Mouse (Mus musculus): ENCODE measurements at regions not wholly inside any gene's neighbourhood (a gene's known extent, or its start where the extent isn't known, plus 50 kb on each side); places are given as distances from the start of the nearest gene placed in this dataset.

- no peak for ATAC-seq (ENCODE audit: low FRiP score)
- no peak overlapping the region for H3K27ac ChIP-seq (ENCODE audit: low read depth, low read length)
- H3K4me3 ChIP-seq (ENCODE audit: low read depth, low read length), result no peak overlapping the region
- no peaks in the 10 kb centered on the region for H3K9me3 ChIP-seq (ENCODE audit: control insufficient read depth, low read length)
- 45% methylated on average over 2 of the region's 2 CpGs for WGBS
- no peak for DNase-seq (ENCODE audit: low spot score, missing footprints)
- H3K27me3 ChIP-seq (ENCODE audit: control insufficient read depth, insufficient read depth, low read length), result no peaks in the 10 kb centered on the region
- H3K4me2 ChIP-seq, result no peak overlapping the region
- no peaks in the 10 kb centered on the region; the same call in 1 of the 2 replicates for H3K4me1 ChIP-seq (ENCODE audit: control insufficient read depth, insufficient read depth, low read length)
- H3K9ac ChIP-seq (ENCODE audit: low read length), result no peak overlapping the region
- H3K36me3 ChIP-seq (ENCODE audit: control insufficient read depth, insufficient read depth, low read length), result no peaks in the 10 kb centered on the region
Observed at GRCm38 (mm10) chr3:114463267-114463666, 432.9 kb downstream of the Col11a1 start.

GRCm38 (mm10) chr3:114463714-114464545 lies 433.6 kb downstream of the Col11a1 start:
- H3K4me3 ChIP-seq (ENCODE audit: low read depth, low read length), result no peak overlapping the region
- H3K9me3 ChIP-seq (ENCODE audit: control insufficient read depth, low read length), result no peaks in the 10 kb centered on the region
- H3K27ac ChIP-seq (ENCODE audit: low read depth, low read length), result no peak overlapping the region
- no peaks in the 10 kb centered on the region for H3K27me3 ChIP-seq (ENCODE audit: control insufficient read depth, insufficient read depth, low read length)
- peak; percentile 82 for DNase-seq (ENCODE audit: low spot score, missing footprints)
- H3K4me1 ChIP-seq (ENCODE audit: control insufficient read depth, insufficient read depth, low read length), result no peaks in the 10 kb centered on the region; the same call in 1 of the 2 replicates
- no peaks in the 10 kb centered on the region for H3K36me3 ChIP-seq (ENCODE audit: control insufficient read depth, insufficient read depth, low read length)
- H3K4me2 ChIP-seq, result no peak overlapping the region
- ATAC-seq (ENCODE audit: low FRiP score), result peak; percentile 59; the same call in 1 of the 2 replicates
- 46% methylated on average over 5 of the region's 5 CpGs for WGBS
- H3K9ac ChIP-seq (ENCODE audit: low read length), result no peak overlapping the region

- H3K9me3 ChIP-seq (ENCODE audit: control insufficient read depth, low read length), result no peaks in the 10 kb centered on the region
- ATAC-seq (ENCODE audit: low FRiP score) (0 out of 2 replicates have a peak, but pooled peaks have one; percentile 65), DNase-seq (ENCODE audit: low spot score, missing footprints) (no peak)
- H3K4me1 ChIP-seq (ENCODE audit: control insufficient read depth, insufficient read depth, low read length), result no peaks in the 10 kb centered on the region; the same call in 1 of the 2 replicates
- H3K4me2 ChIP-seq, result no peak overlapping the region
- H3K36me3 ChIP-seq (ENCODE audit: control insufficient read depth, insufficient read depth, low read length), result no peaks in the 10 kb centered on the region
- no peak overlapping the region for H3K9ac ChIP-seq (ENCODE audit: low read length)
- H3K27me3 ChIP-seq (ENCODE audit: control insufficient read depth, insufficient read depth, low read length), result no peaks in the 10 kb centered on the region
- WGBS, result 67% methylated on average over 2 of the region's 2 CpGs
- no peak overlapping the region for H3K27ac ChIP-seq (ENCODE audit: low read depth, low read length)
- no peak overlapping the region for H3K4me3 ChIP-seq (ENCODE audit: low read depth, low read length)
Observed at GRCm38 (mm10) chr3:114464546-114464888, 434.2 kb downstream of the Col11a1 start.

GRCm38 (mm10) chr3:114483904-114484303 lies 420.0 kb upstream of the Olfm3 start:
- H3K4me1 ChIP-seq (ENCODE audit: control insufficient read depth, insufficient read depth, low read length), result no peaks in the 10 kb centered on the region
- DNase-seq (ENCODE audit: low spot score, missing footprints) (no peak), ATAC-seq (ENCODE audit: low FRiP score) (no peak)
- H3K9ac ChIP-seq (ENCODE audit: low read length), result no peak overlapping the region
- H3K36me3 ChIP-seq (ENCODE audit: control insufficient read depth, insufficient read depth, low read length), result no peaks in the 10 kb centered on the region
- 68% methylated on average over 2 of the region's 2 CpGs for WGBS
- H3K9me3 ChIP-seq (ENCODE audit: control insufficient read depth, low read length), result no peaks in the 10 kb centered on the region
- H3K27me3 ChIP-seq (ENCODE audit: control insufficient read depth, insufficient read depth, low read length), result no peaks in the 10 kb centered on the region
- no peak overlapping the region for H3K27ac ChIP-seq (ENCODE audit: low read depth, low read length)
- H3K4me2 ChIP-seq, result no peak overlapping the region
- H3K4me3 ChIP-seq (ENCODE audit: low read depth, low read length), result no peak overlapping the region

- ATAC-seq (ENCODE audit: low FRiP score) (no peak), DNase-seq (ENCODE audit: low spot score, missing footprints) (no peak)
- no peak overlapping the region for H3K27ac ChIP-seq (ENCODE audit: low read depth, low read length)
- no peak overlapping the region for H3K9ac ChIP-seq (ENCODE audit: low read length)
- H3K27me3 ChIP-seq (ENCODE audit: control insufficient read depth, insufficient read depth, low read length), result no peaks in the 10 kb centered on the region
- no peak overlapping the region for H3K4me3 ChIP-seq (ENCODE audit: low read depth, low read length)
- H3K4me2 ChIP-seq, result no peak overlapping the region
- H3K9me3 ChIP-seq (ENCODE audit: control insufficient read depth, low read length), result no peaks in the 10 kb centered on the region
- WGBS, result 85% methylated on average over 7 of the region's 7 CpGs
- H3K36me3 ChIP-seq (ENCODE audit: control insufficient read depth, insufficient read depth, low read length), result no peaks in the 10 kb centered on the region
- no peaks in the 10 kb centered on the region for H3K4me1 ChIP-seq (ENCODE audit: control insufficient read depth, insufficient read depth, low read length)
Observed at GRCm38 (mm10) chr3:114507690-114508332, 396.1 kb upstream of the Olfm3 start.

GRCm38 (mm10) chr3:114515233-114515632 lies 388.6 kb upstream of the Olfm3 start:
- Histone ChIP-seq H3K27ac (ENCODE audit: low read depth, low read length) (no peak overlapping the region), H3K4me3 (ENCODE audit: low read depth, low read length) (no peak overlapping the region), H3K9me3 (ENCODE audit: control insufficient read depth, low read length) (no peaks in the 10 kb centered on the region), H3K27me3 (ENCODE audit: control insufficient read depth, insufficient read depth, low read length) (no peaks in the 10 kb centered on the region), H3K4me1 (ENCODE audit: control insufficient read depth, insufficient read depth, low read length) (no peaks in the 10 kb centered on the region), H3K36me3 (ENCODE audit: control insufficient read depth, insufficient read depth, low read length) (no peaks in the 10 kb centered on the region), H3K9ac (ENCODE audit: low read length) (no peak overlapping the region), H3K4me2 (no peak overlapping the region)
- 67% methylated on average over 1 of the region's 1 CpGs for WGBS
- DNase-seq (ENCODE audit: low spot score, missing footprints), result no peak
- ATAC-seq (ENCODE audit: low FRiP score), result peak; percentile 59; the same call in 1 of the 2 replicates

GRCm38 (mm10) chr3:114544353-114544752 lies 359.5 kb upstream of the Olfm3 start:
- H3K9ac ChIP-seq (ENCODE audit: low read length), result no peak overlapping the region
- no peaks in the 10 kb centered on the region for H3K36me3 ChIP-seq (ENCODE audit: control insufficient read depth, insufficient read depth, low read length)
- ATAC-seq (ENCODE audit: low FRiP score) (no peak), DNase-seq (ENCODE audit: low spot score, missing footprints) (no peak)
- H3K27me3 ChIP-seq (ENCODE audit: control insufficient read depth, insufficient read depth, low read length), result no peaks in the 10 kb centered on the region
- no peak overlapping the region for H3K4me2 ChIP-seq
- WGBS, result 78% methylated on average over 1 of the region's 1 CpGs
- H3K27ac ChIP-seq (ENCODE audit: low read depth, low read length), result no peak overlapping the region
- no peaks in the 10 kb centered on the region for H3K9me3 ChIP-seq (ENCODE audit: control insufficient read depth, low read length)
- H3K4me3 ChIP-seq (ENCODE audit: low read depth, low read length), result no peak overlapping the region
- H3K4me1 ChIP-seq (ENCODE audit: control insufficient read depth, insufficient read depth, low read length), result no peaks in the 10 kb centered on the region

GRCm38 (mm10) chr3:114547218-114547617 lies 356.7 kb upstream of the Olfm3 start:
- Histone ChIP-seq H3K27ac (ENCODE audit: low read depth, low read length) (no peak overlapping the region), H3K27me3 (ENCODE audit: control insufficient read depth, insufficient read depth, low read length) (no peaks in the 10 kb centered on the region), H3K36me3 (ENCODE audit: control insufficient read depth, insufficient read depth, low read length) (no peaks in the 10 kb centered on the region), H3K9ac (ENCODE audit: low read length) (no peak overlapping the region), H3K4me2 (no peak overlapping the region), H3K9me3 (ENCODE audit: control insufficient read depth, low read length) (no peaks in the 10 kb centered on the region), H3K4me3 (ENCODE audit: low read depth, low read length) (no peak overlapping the region), H3K4me1 (ENCODE audit: control insufficient read depth, insufficient read depth, low read length) (no peaks in the 10 kb centered on the region)
- WGBS, result 80% methylated on average over 6 of the region's 6 CpGs
- no peak for DNase-seq (ENCODE audit: low spot score, missing footprints)
- no peak for ATAC-seq (ENCODE audit: low FRiP score)

GRCm38 (mm10) chr3:114570978-114571377 lies 332.9 kb upstream of the Olfm3 start:
- no peaks in the 10 kb centered on the region for H3K27me3 ChIP-seq (ENCODE audit: control insufficient read depth, insufficient read depth, low read length)
- no peak overlapping the region for H3K27ac ChIP-seq (ENCODE audit: low read depth, low read length)
- no peak overlapping the region for H3K9ac ChIP-seq (ENCODE audit: low read length)
- H3K36me3 ChIP-seq (ENCODE audit: control insufficient read depth, insufficient read depth, low read length), result no peaks in the 10 kb centered on the region
- DNase-seq (ENCODE audit: low spot score, missing footprints), result no peak
- ATAC-seq (ENCODE audit: low FRiP score), result no peak
- H3K4me2 ChIP-seq, result no peak overlapping the region
- whole genome bisulfite sequencing, result 70% methylated on average over 2 of the region's 2 CpGs
- H3K9me3 ChIP-seq (ENCODE audit: control insufficient read depth, low read length), result no peaks in the 10 kb centered on the region
- no peak overlapping the region for H3K4me3 ChIP-seq (ENCODE audit: low read depth, low read length)
- H3K4me1 ChIP-seq (ENCODE audit: control insufficient read depth, insufficient read depth, low read length), result no peaks in the 10 kb centered on the region

Measured in midbrain, embryonic 11.5 days (tissue).